Comparison of ENCODE assay signal across 8 mouse cellular contexts in genomic region chr3:30507576-30508295, GRCm38 (mm10). TPM values are rescaled to one million over a fixed set of nuclear protein-coding genes. Genes with fewer than 3 reads are reported as not detected.
DNase-seq lines count a peak whose midpoint lies in the region; ATAC-seq and TF ChIP-seq lines count a peak whose summit lies in the region.

No protein-coding gene starts in this region.

- peaks cover 48% of the 10 kb centered on the region for H3K27me3 ChIP-seq in neural tube, embryonic 11.5 days (ENCODE audit: control insufficient read depth, insufficient read depth, low read length)
- peaks cover 76% of the 10 kb centered on the region for H3K27me3 ChIP-seq in embryonic facial prominence, embryonic 13.5 days
- peaks cover 76% of the 10 kb centered on the region for H3K27me3 ChIP-seq in hindbrain, embryonic 10.5 days (ENCODE audit: insufficient read depth, poor library complexity, severe bottlenecking)
- H3K27me3 ChIP-seq in liver, adult 2 months (ENCODE audit: control insufficient read depth, insufficient read depth, low read length) = peaks cover 35% of the 10 kb centered on the region
- H3K27me3 ChIP-seq in neural tube, embryonic 13.5 days = peaks cover 86% of the 10 kb centered on the region

- 0% methylated on average over 41 of the region's 41 CpGs for WGBS in neural tube, embryonic 11.5 days
- WGBS in embryonic facial prominence, embryonic 13.5 days = under 1% methylated on average over 41 of the region's 41 CpGs
- WGBS in hindbrain, embryonic 10.5 days = under 1% methylated on average over 41 of the region's 41 CpGs
- WGBS in liver, adult 2 months = under 1% methylated on average over 41 of the region's 41 CpGs
- WGBS in neural tube, embryonic 13.5 days = under 1% methylated on average over 41 of the region's 41 CpGs

- no peak for TF ChIP-seq CTCF in liver, adult 2 months (IDR thresholded peaks at IDR 0.05; ENCODE audit: low read depth, low read length)

- H3K27ac ChIP-seq in neural tube, embryonic 11.5 days (ENCODE audit: low read depth, low read length) = peak overlapping the region; percentile 78
- peak overlapping the region; percentile 83 for H3K27ac ChIP-seq in embryonic facial prominence, embryonic 13.5 days
- peak overlapping the region; percentile 94 for H3K27ac ChIP-seq in hindbrain, embryonic 10.5 days
- H3K27ac ChIP-seq in liver, adult 2 months (replicated peaks; ENCODE audit: insufficient read depth, low read depth, low read length) = no peak overlapping the region
- peak overlapping the region; percentile 70 for H3K27ac ChIP-seq in neural tube, embryonic 13.5 days (replicated peaks)

- no peak for TF ChIP-seq POLR2A in liver, adult 2 months (IDR thresholded peaks at IDR 0.05; ENCODE audit: extremely low read depth, insufficient read depth, low read length)

- H3K36me3 ChIP-seq in neural tube, embryonic 11.5 days (ENCODE audit: control insufficient read depth, insufficient read depth, low read length) = no peaks in the 10 kb centered on the region
- H3K36me3 ChIP-seq in embryonic facial prominence, embryonic 13.5 days = no peaks in the 10 kb centered on the region
- no peaks in the 10 kb centered on the region for H3K36me3 ChIP-seq in hindbrain, embryonic 10.5 days
- H3K36me3 ChIP-seq in liver, adult 2 months (ENCODE audit: control insufficient read depth, insufficient read depth, low read length) = no peaks in the 10 kb centered on the region
- no peaks in the 10 kb centered on the region for H3K36me3 ChIP-seq in neural tube, embryonic 13.5 days

- peak; percentile 29 for ATAC-seq in neural tube, embryonic 11.5 days (ENCODE audit: insufficient read depth, low FRiP score, low TSS enrichment)
- ATAC-seq in embryonic facial prominence, embryonic 13.5 days (ENCODE audit: insufficient number of reproducible peaks, insufficient read depth, low FRiP score, low TSS enrichment, low read depth) = no peak
- peak; percentile 54 for ATAC-seq in neural tube, embryonic 13.5 days (ENCODE audit: low read depth)

- peak; percentile 69 for DNase-seq in neural tube, embryonic 11.5 days (ENCODE audit: low spot score)
- DNase-seq in neural tube, embryonic 10.5 days (ENCODE audit: extremely low spot score, low spot score) = no peak
- DNase-seq in hindbrain, embryonic 10.5 days (ENCODE audit: low spot score) = peak; percentile 70
- no peak for DNase-seq in liver, adult 2 months (ENCODE audit: extremely low read depth, low read depth, low spot score)
- DNase-seq in ovary, postnatal 36 days (ENCODE audit: low spot score) = no peak
- DNase-seq in layer of hippocampus, adult 9-11 months = no peak

- H3K9me3 ChIP-seq in neural tube, embryonic 11.5 days (ENCODE audit: control insufficient read depth, low read length) = no peaks in the 10 kb centered on the region
- no peaks in the 10 kb centered on the region for H3K9me3 ChIP-seq in embryonic facial prominence, embryonic 13.5 days
- no peaks in the 10 kb centered on the region for H3K9me3 ChIP-seq in hindbrain, embryonic 10.5 days
- no peaks in the 10 kb centered on the region for H3K9me3 ChIP-seq in neural tube, embryonic 13.5 days

- peak overlapping the region; percentile 68 for H3K9ac ChIP-seq in neural tube, embryonic 11.5 days (ENCODE audit: low read length)
- H3K9ac ChIP-seq in embryonic facial prominence, embryonic 13.5 days = peak overlapping the region; percentile 74
- peak overlapping the region; percentile 5 for H3K9ac ChIP-seq in liver, adult 2 months (ENCODE audit: low read depth, low read length)
- H3K9ac ChIP-seq in neural tube, embryonic 13.5 days = peak overlapping the region; percentile 66

- peak overlapping the region; percentile 58 for H3K4me2 ChIP-seq in neural tube, embryonic 11.5 days (ENCODE audit: low read depth)
- H3K4me2 ChIP-seq in embryonic facial prominence, embryonic 13.5 days = peak overlapping the region; percentile 92
- H3K4me2 ChIP-seq in neural tube, embryonic 13.5 days = peak overlapping the region; percentile 76

- H3K4me1 ChIP-seq in neural tube, embryonic 11.5 days (ENCODE audit: control insufficient read depth, insufficient read depth, low read length) = peaks cover 12% of the 10 kb centered on the region
- H3K4me1 ChIP-seq in embryonic facial prominence, embryonic 13.5 days = peaks cover 34% of the 10 kb centered on the region
- peaks cover 78% of the 10 kb centered on the region for H3K4me1 ChIP-seq in hindbrain, embryonic 10.5 days (replicated peaks)
- no peaks in the 10 kb centered on the region for H3K4me1 ChIP-seq in liver, adult 2 months (ENCODE audit: control insufficient read depth, insufficient read depth, low read length)
- peaks cover 38% of the 10 kb centered on the region for H3K4me1 ChIP-seq in neural tube, embryonic 13.5 days (replicated peaks)

- no peaks in the 10 kb centered on the region for H3K79me2 ChIP-seq in liver, adult 2 months (ENCODE audit: control insufficient read depth, insufficient read depth, low read length)

- H3K4me3 ChIP-seq in neural tube, embryonic 11.5 days (ENCODE audit: low read depth, low read length) = peak overlapping the region; percentile 60
- H3K4me3 ChIP-seq in embryonic facial prominence, embryonic 13.5 days = peak overlapping the region; percentile 61
- peak overlapping the region; percentile 74 for H3K4me3 ChIP-seq in hindbrain, embryonic 10.5 days
- H3K4me3 ChIP-seq in liver, adult 2 months (ENCODE audit: insufficient read depth, low read depth, low read length) = peak overlapping the region; percentile 46
- peak overlapping the region; percentile 50 for H3K4me3 ChIP-seq in neural tube, embryonic 13.5 days

RNA-seq across cellular contexts. Expression of gene Mecom, which starts 40.1 kb away (rescaled TPM):
- 31.8 and 32.1 TPM in 2 replicates for polyA plus RNA-seq in neural tube, embryonic 11.5 days (2014; fragmentation: Nextera tagmentation; extraction: Ambion mirVana)
- 10.3 and 15.5 TPM in 2 replicates for polyA plus RNA-seq in embryonic facial prominence, embryonic 13.5 days (2015; fragmentation: Nextera tagmentation; extraction: Ambion mirVana)
- polyA plus RNA-seq in hindbrain, embryonic 10.5 days (2016; fragmentation: Nextera tagmentation; extraction: Ambion mirVana) = 25.8 and 26.7 TPM in 2 replicates
- total RNA-seq in liver, adult 2 months (2014; rRNA removed) = 1.4 and 3.0 TPM in 2 replicates
- 0.26 and 0.39 TPM in 2 replicates for polyA plus RNA-seq in liver, adult 2 months (2012; rRNA removed)
- polyA plus RNA-seq in neural tube, embryonic 13.5 days (2015; fragmentation: Nextera tagmentation; extraction: Ambion mirVana) = 8.9 and 11.6 TPM in 2 replicates

Comparison
In these comparisons a context has a peak if more than half of its experiments do, and no peak if none do; other contexts are left out.
1. DNase-seq: peak in neural tube, embryonic 11.5 days (single experiment) and hindbrain, embryonic 10.5 days (single experiment); none in neural tube, embryonic 10.5 days (single experiment), liver, adult 2 months (single experiment), ovary, postnatal 36 days (single experiment) and layer of hippocampus, adult 9-11 months (single experiment).
2. H3K9ac ChIP-seq: peak in every context shown above with its lines; median percentile 74 in embryonic facial prominence, embryonic 13.5 days; 68 in neural tube, embryonic 11.5 days; 66 in neural tube, embryonic 13.5 days; 5 in liver, adult 2 months.
3. Peak in every context shown above with its lines, with median percentiles within 50 percentile points of each other: H3K4me2 ChIP-seq and H3K4me3 ChIP-seq.